Mouse (Mus musculus) c-Kit-positive CD71-negative TER-119-negative erythroid progenitor cells, embryonic 14.5 days (primary cell): Measurements from ENCODE around the gene Lrig1.

Experiments
- DNase-seq: peaks from one replicate; pipeline ENCODE4 v3.0.0-alpha.2; 2013; ENCODE audit warnings: low read depth

Gene Lrig1

DNA sequence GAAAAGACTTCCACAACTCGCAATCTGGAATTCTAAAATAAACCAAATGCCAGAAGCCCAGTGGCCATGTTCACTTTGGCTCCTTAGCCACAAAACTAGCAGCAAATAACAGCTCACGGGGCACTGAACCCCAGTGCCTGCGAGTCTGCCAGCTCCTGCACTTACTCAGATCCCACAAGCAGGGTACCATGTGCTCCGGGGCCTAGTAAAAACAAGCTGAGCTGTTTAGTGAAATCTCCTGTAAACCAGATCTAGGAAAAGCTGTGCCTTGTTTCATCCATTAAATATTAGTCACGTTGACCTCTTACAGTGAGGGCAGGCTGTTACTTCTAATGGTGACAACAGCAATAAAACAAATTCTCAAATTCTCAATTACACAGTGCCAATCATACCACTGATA, 81.3 kb downstream of the Lrig1 start:
- no peak for DNase-seq

DNA sequence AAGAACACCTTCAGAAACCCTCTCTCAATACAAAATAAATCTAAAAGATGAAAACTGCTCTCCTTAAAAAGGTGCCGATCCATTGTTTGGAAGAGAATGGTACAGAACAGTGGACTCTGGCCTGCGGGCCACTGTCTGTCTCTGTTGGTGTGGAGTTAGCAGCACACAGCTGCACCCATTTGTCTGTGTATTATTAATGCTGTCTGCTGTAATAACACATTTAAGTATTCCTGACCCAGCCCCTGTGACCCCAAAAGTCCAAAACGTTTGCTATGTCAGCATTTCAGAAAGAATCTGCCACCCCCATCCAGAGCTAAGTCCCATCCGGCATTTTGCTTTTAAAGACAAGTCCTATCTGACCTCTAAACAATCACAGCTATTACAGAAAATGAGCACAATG, 84.0 kb downstream of the Lrig1 start:
- DNase-seq: no peak

DNA sequence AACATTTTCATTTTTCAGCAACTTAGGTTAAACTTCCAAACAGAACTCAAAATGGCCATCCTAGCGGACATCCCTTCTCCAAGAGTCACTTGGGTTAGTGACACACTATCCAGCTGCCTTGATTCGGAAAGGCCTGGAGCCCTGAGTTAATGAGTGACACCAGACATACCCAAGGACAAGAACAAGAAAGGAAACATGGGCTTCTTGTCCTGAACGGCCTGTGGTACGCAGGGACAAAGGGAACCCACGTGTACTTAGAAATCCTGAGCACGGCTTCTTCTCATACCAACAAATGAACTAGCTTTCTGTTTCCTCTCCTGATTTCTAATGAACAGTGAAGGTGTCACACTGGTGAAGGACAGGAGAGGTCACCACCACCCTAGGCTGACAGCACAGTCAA, 85.6 kb downstream of the Lrig1 start:
- no peak for DNase-seq

DNA sequence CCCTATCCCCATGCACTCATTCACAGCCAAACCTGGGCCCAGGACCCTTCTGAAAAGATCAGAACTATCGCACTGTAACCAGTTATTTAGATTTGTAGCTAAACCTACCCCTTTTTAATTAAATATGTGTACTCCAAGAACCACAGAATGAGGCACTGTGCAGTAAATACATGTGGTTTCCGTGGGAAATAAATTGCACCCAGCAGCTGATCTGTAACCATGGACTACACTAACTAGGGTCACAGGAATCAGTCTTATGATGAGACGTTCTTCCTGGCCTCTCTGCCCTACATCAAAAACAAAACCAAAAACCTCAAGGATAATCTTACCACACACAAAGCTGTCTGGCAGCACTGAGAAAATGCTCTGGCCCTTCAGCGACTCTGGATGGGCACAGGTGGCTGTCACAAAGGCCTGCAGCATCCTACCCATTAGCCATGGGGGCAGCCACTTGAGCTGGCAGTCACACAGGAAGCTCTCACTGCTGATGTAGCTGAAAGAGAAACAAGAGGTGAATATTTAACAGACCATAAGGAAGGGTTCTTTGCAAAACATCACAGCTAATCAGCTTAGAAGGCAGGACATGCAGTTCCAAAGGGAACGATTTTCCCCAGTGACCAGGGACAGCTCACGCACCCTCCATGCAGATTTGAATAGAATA, 86.6 kb downstream of the Lrig1 start:
- DNase-seq: no peak

DNA sequence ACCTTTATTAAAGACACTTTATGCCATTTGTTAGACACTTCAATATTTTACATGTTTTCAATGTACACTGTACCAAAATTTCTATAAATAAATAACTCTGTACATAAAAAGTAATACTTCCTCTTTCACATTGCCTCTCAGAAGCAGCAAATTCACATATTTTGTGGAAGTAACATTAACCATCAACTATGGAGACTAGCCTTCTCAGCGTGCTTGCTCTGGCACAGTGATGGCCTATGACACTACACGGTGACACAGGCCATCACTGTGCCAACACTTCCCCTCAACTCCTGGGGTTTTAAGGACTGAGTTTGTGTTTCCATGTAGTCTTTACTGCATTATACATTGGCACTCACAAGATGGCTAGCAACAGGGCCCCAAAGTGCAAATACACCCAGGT, 95.4 kb downstream of the Lrig1 start:
- DNase-seq: no peak

DNA sequence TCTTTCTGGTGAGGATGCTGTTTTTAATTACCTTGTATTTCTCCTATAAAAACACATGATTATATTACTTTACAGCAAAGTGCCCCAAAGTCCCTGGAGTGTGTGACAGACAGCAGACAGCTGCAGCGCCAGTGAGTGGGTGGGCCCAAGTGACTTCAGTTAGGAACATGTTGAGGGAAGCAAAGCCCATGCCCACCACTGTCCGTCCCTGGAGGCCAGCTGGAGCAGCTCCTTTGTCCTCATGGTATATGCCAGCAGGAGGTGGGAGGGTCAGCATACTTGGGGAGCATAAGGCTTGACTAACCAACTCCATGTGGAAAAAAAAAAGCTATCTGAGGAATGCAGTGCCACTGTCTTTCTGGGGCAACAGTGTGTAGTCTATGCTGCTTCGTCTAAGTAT, 95.9 kb downstream of the Lrig1 start:
- DNase-seq: no peak

DNA sequence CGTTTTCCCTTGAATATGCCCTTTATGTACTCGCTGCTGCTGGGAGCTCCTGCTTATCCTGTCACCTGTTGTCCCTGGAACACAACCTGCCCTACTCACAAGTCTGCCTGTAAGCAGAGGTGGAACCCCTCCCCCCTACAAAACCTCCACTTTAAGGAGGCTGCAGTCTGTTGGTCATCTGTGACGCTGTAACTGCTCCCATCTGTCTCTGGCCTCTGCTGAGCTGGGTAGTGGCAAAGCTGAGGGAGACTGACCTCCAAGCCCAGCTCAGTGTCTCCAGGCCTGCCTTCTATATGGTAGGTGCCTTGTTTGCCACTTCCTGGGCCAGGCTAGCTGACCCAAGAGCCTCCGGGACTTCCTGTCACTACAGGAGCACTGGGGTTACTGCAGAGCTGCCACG, 98.1 kb downstream of the Lrig1 start:
- no peak for DNase-seq

DNA sequence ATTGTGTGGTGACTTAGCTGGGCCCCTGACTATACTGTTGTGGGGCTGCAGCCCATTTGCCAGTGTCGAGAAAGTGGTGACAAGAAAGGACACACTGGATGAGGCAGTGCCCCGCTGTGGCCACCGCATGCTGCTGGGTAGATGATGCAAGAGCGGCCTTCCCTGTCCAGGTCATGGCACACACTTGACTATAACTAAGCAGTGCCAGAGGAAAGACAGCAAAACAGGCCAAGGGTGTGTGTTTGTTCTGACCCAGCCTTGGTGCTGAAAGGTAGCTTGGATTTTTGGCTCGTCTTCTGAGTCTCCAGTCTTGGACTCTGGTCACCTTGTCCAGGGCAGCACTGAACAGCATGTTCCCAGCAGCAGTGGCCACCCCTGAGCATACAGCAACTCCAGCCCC, 98.9 kb downstream of the Lrig1 start:
- DNase-seq: no peak

DNA sequence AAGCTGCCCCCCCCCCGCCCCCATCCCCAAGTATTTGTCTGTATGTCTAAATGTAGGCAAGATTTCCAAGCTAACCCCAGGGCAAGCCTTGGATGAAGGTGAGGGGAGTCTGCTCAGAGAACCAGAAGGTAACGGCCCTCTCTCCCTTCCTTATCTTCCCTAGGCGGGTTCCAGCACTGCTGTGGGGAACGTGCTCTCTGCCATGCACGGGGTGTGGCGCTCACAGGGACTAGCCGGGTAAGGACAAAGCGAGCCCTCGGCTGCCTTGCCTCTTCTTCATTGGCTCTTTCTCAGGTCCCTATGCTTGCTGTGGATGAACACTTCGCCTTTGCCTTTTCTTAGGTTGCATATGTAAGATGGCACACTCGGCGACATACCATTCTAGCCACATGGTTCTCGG, 100.9 kb downstream of the Lrig1 start:
- no peak for DNase-seq

DNA sequence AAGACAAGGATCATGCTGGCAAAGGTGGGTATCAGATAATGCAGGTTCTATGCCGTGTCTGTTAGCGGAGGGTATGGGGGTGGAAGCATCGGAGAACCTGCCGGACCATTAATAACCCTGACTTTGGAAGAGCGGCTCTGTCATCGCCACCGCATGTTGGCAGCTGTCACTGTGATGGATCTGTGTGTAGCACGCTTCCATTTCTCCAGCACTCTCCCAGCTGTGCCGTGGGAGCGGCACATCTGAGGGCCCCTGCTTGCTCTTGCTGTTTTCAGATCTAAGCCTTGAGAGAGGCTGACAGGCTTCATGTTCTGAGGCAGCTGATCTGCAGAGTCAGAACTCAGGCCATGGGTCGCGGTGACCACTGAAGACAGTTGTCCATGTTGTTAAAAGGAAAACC, 101.5 kb downstream of the Lrig1 start:
- DNase-seq: no peak

DNA sequence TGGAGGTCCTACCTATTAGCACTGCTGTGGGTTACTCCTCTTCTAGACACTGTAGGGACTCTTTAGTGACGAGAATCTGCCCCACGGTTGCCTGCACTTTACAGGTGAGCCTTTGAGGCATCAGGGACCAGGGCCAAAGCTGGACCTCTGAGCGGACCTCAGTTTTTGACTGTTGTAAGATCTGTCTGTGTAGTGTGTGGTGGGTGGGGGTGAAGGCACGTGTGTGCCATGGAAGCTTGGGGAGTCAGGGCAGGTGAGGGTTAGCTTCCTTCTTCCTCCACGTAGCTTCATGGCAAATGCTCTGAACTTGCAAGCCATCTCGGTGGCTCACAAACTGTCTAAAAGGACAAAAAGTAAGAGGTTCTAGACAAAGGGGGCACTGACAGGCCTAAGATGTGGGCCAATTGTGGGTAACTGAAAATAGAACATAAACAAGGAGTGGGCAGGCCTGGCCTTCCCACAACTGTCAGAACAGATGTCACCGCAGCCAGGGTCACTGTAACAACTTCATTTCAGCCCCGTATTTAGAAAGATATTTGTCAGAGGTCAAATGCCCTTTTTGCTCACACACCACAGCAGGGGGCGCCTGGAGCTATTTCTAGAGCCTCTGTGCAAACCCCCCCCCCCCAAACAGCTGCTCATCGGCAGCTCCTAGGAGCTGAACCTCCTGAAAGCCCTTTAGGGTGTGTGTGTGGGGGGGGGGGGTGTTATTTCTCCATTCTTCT, 103.0 kb downstream of the Lrig1 start:
- no peak for DNase-seq

DNA sequence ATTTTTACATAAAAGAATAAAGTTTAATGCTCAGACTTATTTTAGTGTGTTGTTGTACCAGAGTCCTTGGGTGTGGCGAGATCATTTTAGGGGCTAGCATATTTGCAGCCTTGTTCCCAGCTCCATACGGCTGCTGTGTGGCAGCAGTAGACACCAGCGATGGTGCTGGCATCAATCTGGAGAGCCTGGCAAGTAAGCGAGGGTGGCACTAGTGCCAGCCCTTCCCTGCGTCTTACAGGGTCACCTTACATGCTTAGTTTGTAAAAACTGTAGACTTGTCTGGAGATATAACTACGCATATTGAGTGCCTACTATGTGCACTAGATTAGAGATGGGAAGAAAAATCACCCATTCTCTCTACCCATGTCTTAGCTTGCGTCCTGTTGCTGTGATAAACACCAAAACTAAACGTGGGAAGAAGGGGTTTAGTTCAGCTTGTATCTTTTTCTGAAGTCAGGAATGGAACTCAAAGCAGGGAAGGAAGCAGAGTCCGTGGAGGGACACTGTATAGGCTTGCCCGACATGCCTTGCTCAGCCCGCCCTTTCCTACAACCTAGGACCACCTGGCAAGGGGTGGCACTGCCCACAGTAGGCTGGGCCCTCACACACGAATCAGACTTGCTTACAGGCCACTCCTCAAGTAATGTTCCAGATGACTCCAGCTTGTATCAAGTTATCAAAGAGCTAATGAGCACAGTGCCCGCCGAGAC, 103.8 kb downstream of the Lrig1 start:
- DNase-seq: no peak

DNA sequence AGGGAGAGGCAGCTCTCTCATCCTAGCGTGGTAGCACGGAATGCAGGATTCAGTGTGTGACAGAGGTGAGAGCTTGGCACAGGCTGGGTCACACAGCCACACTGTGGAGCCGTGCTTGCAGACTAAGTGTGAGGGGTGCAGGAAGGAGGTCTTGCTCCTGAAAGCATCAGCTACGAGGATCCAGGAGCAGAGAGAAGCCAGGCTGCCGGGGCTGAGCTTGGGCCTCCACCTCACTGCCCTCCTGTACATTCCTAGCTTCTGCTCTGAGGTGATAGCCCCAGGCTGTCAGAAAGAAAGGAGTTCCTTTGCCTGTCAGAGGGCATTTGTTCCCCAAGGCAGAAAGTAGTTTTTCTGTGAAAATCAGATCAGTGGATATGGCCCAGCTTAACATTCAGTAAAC, 104.8 kb downstream of the Lrig1 start:
- DNase-seq: no peak

DNA sequence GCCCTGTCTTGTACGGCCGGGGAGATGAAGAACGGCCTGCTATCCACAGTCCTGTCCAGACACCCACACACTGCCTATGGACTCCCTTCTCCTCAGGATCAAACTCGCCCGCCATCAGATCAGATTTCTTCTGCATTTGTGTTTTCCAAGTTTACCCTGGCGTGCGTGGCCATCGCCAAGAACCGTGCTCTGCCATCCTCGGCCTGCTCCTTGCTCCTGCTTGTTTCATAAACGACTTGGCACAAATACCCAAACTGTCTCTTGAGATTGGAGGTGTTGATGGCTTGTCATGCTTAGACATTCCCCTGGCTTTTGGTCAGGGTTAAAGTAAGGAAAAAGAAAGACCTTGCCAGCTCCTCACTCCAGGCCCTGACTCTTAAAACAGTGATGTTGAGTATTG, 105.2 kb downstream of the Lrig1 start:
- DNase-seq: no peak

DNA sequence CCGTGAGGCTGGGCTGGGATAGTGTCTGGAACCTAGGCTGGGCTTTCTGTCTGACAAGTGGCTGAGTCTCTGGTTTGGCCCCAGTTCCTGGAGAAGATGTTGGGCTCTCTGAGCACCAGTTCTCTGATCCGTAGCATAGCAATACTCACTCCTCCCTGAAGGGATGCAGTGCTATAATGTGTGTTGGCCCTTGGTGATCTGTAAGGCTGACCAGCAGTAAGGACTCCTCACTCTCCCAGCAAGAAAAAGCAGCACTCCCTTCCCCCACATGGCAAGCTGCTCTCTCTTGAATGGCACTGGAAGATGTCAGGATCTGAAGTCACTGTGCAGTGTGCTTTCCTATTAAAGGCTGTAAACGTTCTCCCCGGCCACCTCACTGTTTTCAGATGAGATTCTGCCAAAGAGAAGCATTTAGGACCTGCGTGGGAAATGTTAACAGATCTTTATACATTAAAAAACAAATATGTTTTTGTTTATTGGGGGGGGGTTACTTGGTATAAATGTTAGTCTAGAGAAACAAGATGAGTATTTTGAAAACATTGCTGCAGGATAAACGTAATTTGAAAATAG, 105.8 kb downstream of the Lrig1 start:
- no peak for DNase-seq

DNA sequence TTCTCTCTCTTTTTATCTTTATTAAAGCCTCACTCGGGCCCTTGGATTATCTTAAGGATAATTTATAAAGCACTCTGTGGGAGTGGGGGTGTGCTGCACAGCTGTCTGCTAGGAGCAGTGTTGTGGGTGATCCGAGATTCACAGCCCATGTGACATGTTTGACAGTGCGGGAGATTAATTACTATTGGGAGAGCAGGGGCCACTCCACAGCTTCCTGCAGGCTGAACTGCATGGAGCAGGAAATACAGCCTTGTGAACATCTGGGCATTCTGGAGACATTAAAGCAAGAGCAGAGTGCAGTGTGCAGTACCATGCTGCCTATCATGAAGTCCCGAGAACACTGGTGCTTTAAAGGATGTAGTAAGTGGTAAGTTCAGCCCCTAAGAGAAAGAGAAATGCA, 107.2 kb downstream of the Lrig1 start:
- DNase-seq: no peak

DNA sequence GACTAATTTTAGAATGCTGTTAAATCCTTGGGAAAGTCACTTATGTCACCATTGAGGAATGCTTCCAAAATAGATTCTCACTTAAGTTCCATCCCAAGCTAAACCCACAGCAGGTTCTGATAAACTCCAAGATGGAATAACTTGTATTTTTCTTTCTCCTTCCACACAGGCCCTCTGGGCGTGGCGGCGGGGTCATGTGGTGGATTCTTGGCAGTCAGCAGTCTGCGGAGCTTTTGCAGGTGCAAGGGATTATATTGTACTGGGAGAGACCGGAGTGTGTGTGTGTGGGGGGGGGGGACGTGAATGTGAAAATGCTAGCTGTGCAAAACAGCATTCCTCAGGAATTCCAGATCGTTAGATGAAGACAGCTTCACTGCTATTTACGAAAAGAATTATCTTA, 107.7 kb downstream of the Lrig1 start:
- DNase-seq: no peak

DNA sequence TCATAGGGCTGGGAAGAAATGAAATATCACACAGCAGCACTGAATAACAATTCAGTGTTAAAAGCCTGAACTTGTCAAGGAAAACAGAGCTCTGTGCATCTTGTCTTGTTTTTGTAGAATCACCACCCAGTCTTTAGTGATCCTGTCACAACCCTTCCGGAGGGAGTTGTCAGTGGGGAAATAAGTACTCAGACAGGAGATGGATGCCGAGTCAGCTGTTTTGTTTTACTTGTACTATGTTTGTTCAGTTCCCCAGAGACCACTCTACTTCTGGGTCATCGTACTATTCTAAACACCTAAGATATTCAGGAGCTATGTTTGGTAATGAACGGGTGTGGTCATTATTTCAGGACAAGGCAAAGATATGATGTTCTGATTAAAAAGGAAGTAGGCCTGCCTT, 111.6 kb downstream of the Lrig1 start:
- DNase-seq: no peak

DNA sequence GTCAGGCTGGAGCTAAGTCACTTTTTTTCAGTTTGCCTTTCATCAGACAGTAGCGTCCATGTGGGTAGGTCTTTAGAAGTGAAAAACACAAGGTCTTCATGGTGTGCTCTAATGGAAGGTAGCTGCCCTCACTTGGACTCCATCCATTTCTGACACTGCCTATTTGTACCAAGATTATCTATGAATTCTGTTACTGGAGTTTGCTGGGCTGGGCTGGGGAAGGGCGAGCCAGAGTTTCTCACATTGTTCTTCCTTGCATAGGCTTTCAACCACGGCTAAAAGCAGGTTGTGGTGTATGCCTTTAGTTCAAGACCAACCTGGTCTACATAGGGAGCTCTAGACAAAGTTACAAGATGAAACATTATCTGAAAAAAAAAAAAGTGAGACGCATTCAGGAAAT, 115.0 kb downstream of the Lrig1 start:
- no peak for DNase-seq

DNA sequence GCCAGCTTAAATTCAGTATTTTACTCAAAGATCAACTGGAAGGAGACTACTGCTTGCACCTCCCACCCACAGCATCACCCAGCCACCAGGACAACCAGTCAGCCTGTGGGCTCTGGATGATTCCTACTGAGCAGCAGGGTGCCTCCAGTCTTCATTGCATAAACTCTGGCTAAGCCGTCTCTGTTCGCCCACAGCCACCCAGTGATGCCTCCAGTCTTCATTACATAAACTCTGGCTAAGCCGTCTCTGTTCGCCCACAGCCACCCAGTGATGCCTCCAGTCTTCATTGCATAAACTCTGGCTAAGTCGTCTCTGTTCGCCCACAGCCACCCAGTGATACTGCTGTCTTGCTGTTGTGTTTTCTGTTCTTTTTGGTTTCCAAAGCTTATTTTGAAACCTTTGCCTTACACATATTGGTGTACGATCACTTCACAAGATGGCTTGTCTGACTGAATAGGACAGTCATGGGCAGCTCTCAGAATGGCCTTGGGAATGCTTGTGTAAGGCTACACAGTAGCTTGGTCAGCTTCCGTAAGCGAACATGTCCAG, 115.7 kb downstream of the Lrig1 start:
- DNase-seq: no peak

DNA sequence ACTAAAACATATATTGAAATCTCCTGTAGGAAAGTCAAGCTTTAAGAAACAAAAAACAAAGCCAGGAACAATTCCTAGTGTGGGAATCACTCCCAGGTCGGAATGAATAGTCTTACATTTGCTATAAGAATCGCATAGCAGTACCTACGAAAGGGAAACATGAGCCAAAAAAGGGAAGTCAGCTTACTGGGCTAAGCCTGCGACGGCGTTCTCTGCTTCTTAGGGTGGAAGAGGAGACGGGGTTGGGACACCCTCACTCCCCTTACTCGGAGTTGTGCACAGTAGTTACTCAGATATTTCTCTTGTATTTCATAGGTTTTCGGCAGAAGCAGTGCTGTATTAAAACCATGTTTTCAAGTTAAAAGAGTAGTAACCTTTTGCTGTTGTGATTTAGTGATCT, 117.9 kb downstream of the Lrig1 start:
- DNase-seq: no peak

DNA sequence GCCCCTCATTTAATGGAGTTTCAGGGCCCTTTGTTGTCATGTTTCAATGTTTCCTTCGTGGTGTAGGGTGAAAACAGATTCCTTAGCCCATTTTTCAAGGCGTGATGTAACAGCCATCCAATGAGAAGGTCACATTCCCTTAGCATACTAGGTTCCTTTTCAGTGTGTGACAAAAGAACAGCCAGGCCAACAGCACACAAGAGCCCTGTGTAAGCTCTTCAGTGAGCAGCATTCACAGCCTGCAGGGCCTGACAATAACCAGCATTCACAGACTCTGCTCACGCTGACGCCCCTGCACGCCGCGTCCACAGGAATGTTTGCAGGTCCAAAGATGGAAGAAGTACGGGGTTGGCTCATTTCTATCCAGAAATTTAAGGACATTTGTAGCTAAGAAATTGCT, 122.0 kb downstream of the Lrig1 start:
- no peak for DNase-seq
